Mouse (Mus musculus) spleen, adult 2 months (tissue): ENCODE results near the gene Plcb1. TPM values are rescaled to one million over a fixed set of nuclear protein-coding genes. Genes with fewer than 3 reads are reported as not detected.

Experiments
- DNase-seq, 2 experiments: peaks; one replicate each; pipeline versions ENCODE4 v3.0.0 to v3.0.0-alpha.2; 2012 to 2021; ENCODE audit warnings: low spot score in 2 of 2, low read depth in 1 of 2
- H3K27ac ChIP-seq: fragments of 200-500 bp; 2 replicates; pipeline ENCODE4 v1.5.1; 2012; ENCODE audit warnings: low read length, inconsistent platforms; ENCODE audit not compliant: insufficient read depth
- H3K27me3 ChIP-seq: fragments of 200-500 bp; 2 replicates; pipeline ENCODE4 v1.6.1; 2012; ENCODE audit warnings: mild to moderate bottlenecking, moderate library complexity, low read length, inconsistent platforms; ENCODE audit not compliant: control insufficient read depth, insufficient read depth
- H3K36me3 ChIP-seq: fragments of 200-500 bp; 2 replicates; pipeline ENCODE4 v1.6.1; 2012; ENCODE audit warnings: mild to moderate bottlenecking, low read length, inconsistent platforms; ENCODE audit not compliant: control insufficient read depth, insufficient read depth
- H3K4me1 ChIP-seq: fragments of 200-500 bp; 2 replicates; pipeline ENCODE4 v1.6.1; 2011; ENCODE audit warnings: inconsistent platforms; ENCODE audit not compliant: control insufficient read depth, insufficient read depth, insufficient read length
- H3K4me3 ChIP-seq: fragments of 200-500 bp; 2 replicates; pipeline ENCODE4 v1.5.1; 2011; ENCODE audit warnings: mild to moderate bottlenecking, inconsistent platforms; ENCODE audit not compliant: insufficient read depth, insufficient read length; ENCODE audit errors: extremely low read depth
- CTCF ChIP-seq: fragments of 200-500 bp; IDR thresholded peaks from 2 replicates; pipeline ENCODE4 v1.5.1; 2011; ENCODE audit warnings: mild to moderate bottlenecking, inconsistent platforms; ENCODE audit not compliant: insufficient read depth, insufficient read length, insufficient replicate concordance; ENCODE audit errors: extremely low read depth
- POLR2A ChIP-seq: fragments of 200-500 bp; IDR thresholded peaks from 2 replicates; pipeline ENCODE4 v1.6.1; 2011; ENCODE audit warnings: low read depth, low read length, inconsistent platforms
- WGBS: fragments of 180-500 bp; shearing (Covaris S2); methylation state at CpG from one replicate; pipeline ENCODE4 v1.1.7; 2018; 5-methylcytosine and 5-hydroxymethylcytosine counted together
- polyA plus RNA-seq: library from polyadenylated mRNA; depleted of rRNA; stranded (reverse); fragments of >200 nt; gene quantifications from 2 replicates; pipeline ENCODE4 v1.2.3, GENCODE M21; 2012

Plcb1 gene
- polyA plus RNA-seq, 1 experiment = 0.22 TPM

GRCm38 (mm10) chr2:134838185-134838584, 52.3 kb downstream of the Plcb1 start:
- Histone ChIP-seq H3K27ac (no peak overlapping the region), H3K4me1 (no peaks in the 10 kb centered on the region), H3K36me3 (no peaks in the 10 kb centered on the region), H3K4me3 (no peak overlapping the region), H3K27me3 (no peaks in the 10 kb centered on the region)
- DNase-seq = no peak
- 80% methylated on average over 1 of the region's 1 CpGs for WGBS
- TF ChIP-seq POLR2A = no peak
- TF ChIP-seq CTCF = no peak

DNA sequence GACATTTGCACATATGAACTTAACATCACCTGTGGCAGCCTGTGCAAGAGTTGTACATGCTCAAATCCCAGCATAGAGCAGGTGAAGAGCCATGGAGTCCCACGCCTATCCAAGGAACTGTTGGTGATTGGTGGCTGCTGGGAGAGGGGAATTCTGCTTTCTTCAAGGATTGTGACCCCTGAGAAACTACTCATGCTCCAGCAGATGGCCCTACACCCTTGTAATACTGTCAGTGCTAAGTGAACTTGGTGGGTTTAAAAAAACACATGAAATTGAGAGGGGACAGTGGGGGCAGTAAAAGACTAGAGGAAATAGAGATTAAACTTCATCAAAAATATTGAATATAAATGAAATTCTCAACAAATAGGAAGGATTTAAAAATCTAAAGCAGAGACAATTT, 53.0 kb downstream of the Plcb1 start:
- Histone ChIP-seq H3K27ac (no peak overlapping the region), H3K4me3 (no peak overlapping the region), H3K4me1 (no peaks in the 10 kb centered on the region), H3K36me3 (no peaks in the 10 kb centered on the region), H3K27me3 (no peaks in the 10 kb centered on the region)
- DNase-seq = no peak
- 83% methylated on average over 1 of the region's 1 CpGs for WGBS
- TF ChIP-seq CTCF = no peak
- no peak for TF ChIP-seq POLR2A

DNA sequence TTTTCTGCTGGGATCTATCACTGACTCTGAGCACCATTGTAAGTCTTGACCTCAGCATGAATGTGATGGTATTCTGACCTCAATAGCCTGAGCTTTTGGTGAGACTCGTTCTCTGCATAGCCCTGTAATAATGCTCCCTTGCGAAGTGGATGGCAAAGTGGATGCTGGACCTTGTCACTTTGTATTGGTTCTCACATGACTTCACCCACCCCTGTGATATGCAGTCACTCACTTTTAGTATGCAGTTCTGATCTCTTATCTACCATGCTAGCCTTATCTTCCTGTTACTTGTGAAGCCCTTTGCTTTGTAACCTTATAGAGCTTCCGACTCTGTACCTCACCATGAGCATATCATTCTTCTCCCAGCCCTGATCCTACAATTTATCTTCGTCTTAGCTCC, 57.0 kb downstream of the Plcb1 start:
- WGBS = 91% methylated on average over 4 of the region's 4 CpGs
- Histone ChIP-seq H3K27me3 (no peaks in the 10 kb centered on the region), H3K4me3 (no peak overlapping the region), H3K36me3 (no peaks in the 10 kb centered on the region), H3K4me1 (no peaks in the 10 kb centered on the region), H3K27ac (no peak overlapping the region)
- TF ChIP-seq CTCF = no peak
- TF ChIP-seq POLR2A = no peak
- DNase-seq = no peak

DNA sequence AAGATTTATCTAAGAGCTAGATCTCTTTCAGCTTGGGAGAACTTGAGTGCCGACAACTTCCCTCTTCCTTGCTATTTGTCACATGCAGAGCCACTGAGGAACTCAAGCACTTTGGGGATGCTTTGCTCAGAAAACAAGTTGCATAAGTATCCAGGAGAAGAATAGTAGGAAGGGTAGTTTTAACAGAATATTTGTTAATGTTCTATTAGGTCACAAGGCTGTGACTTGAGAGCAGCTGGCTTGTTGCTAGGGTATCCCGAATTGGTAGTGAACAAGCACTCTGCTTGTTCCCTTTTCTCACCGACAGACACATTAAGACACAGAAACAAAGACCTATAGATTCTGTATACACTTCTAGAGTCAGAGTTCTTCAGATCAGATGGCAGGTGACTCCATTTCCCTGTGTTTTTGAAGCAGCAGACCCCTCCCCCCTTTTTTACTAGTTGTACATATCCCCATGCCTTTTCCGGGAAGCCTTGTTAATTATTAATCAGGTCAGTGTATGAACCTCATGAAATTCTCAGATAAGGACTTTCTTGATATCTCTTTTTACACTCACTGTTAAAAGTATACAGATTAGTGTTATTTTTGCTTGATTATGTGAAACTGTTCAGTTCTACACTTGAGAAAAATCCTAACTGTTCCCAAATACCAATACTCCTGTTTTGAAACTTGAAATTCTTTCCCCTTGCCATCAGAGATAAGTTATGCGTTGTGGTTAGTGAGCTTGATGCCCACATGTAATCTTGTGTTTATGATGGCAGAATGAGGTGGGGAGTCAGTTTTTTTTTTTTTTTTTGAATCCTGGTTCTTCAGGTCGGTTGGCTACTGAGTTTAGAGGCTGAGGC, 58.7 kb downstream of the Plcb1 start:
- TF ChIP-seq CTCF (no peak), POLR2A (no peak)
- Histone ChIP-seq H3K27me3 (no peaks in the 10 kb centered on the region), H3K4me1 (no peaks in the 10 kb centered on the region), H3K36me3 (no peaks in the 10 kb centered on the region), H3K27ac (no peak overlapping the region), H3K4me3 (no peak overlapping the region)
- DNase-seq = no peak
- 42% methylated on average over 6 of the region's 6 CpGs for WGBS

- no peak for DNase-seq
- 69% methylated on average over 3 of the region's 3 CpGs for WGBS
- no peak overlapping the region for H3K27ac ChIP-seq
Observed at GRCm38 (mm10) chr2:134845239-134845738, 59.4 kb downstream of the Plcb1 start.

DNA sequence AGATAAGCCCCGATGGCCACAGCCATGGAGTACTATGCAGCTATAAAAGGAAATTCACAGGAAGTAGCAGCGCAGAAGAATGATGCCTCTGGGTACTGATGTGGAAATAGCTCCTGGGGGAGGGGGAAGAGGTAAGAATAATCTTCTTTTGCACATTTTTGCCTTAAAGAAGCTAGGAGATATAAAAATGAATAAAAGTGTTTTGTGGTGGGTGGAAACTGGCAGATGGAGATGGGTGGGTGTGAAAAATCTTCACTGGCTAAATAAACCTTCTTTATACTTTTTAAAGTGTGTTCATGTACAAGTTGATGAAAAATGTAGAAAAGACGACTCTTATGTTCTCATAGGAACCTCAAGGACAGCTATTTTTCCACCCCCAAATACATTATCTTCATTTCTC, 60.7 kb downstream of the Plcb1 start:
- WGBS = 80% methylated on average over 3 of the region's 3 CpGs
- Histone ChIP-seq H3K27ac (no peak overlapping the region), H3K4me1 (no peaks in the 10 kb centered on the region), H3K36me3 (no peaks in the 10 kb centered on the region), H3K4me3 (no peak overlapping the region), H3K27me3 (no peaks in the 10 kb centered on the region)
- no peak for DNase-seq
- no peak for TF ChIP-seq CTCF
- TF ChIP-seq POLR2A = no peak

More at GRCm38 (mm10) chr2:134845239-134845738, 59.4 kb downstream of the Plcb1 start:
- TF ChIP-seq CTCF = no peak
- TF ChIP-seq POLR2A = no peak
- Histone ChIP-seq H3K36me3 (no peaks in the 10 kb centered on the region), H3K4me1 (no peaks in the 10 kb centered on the region), H3K27me3 (no peaks in the 10 kb centered on the region), H3K4me3 (no peak overlapping the region)
